Mouse (Mus musculus) embryo, embryonic 11.5 days (tissue): Measurements from ENCODE around the gene Dhx15.

Experiments used
- DNase-seq: peaks from one replicate; pipeline ENCODE4 v3.0.0-alpha.2; 2012; ENCODE audit warnings: low read depth, low spot score

The Dhx15 gene

DNA sequence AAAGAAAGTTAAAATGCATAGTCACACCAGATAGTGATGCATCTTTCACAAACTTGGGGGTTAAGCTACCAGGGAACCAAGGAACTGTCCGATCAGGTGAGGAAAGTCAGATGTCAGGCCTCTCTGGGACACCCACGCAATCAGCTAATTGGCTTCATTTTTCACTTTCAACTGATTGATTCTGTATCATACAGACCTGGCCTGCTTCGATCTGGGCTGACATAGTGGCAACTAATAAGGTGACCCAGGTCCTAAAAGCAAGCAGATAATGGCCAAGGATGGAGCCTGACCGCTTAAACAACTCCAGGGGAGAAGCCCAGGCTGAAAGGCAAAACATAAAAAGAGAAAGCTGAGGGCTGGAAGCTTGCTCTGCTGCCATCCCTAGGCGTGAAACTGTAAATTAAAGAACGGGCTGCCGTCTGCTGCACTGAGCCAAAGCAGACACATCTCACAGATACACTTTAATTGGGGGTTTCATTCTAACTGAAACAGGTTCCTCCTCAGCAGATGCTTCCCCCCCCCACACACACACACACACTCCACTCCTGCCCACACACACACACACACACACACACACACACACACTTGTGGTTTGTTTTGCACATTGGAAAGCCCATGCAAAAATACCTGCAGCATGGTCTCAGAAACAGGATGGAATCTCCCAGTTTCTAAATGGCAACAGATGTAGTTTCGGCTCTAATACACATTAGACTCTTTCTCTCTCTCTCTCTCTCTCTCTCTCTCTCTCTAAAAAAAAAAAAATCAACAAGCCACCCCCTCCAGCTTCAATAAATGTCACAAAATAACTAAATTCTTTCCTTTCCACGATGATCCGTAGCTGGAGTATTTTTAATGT is 79.3 kb downstream of the Dhx15 start:
- no peak for DNase-seq
